Mouse (Mus musculus) MEL (cell line): Measurements from ENCODE around the gene Ppp1r18. TPM values are rescaled to one million over a fixed set of nuclear protein-coding genes. Genes with fewer than 3 reads are reported as not detected.
A peak's percentile ranks its signal among the peaks of the same experiment; 100 is the strongest.

Experiments used
- DNase-seq: peaks from one replicate; pipeline ENCODE4 v3.0.0; 2011; ENCODE audit warnings: low read depth, low spot score
- H3K27ac ChIP-seq: 2 replicates; pipeline ENCODE4 v1.5.1; 2012; ENCODE audit warnings: low read depth, mild to moderate bottlenecking, control low read depth, low read length, moderate library complexity; ENCODE audit not compliant: control insufficient read depth
- H3K27me3 ChIP-seq, 2 experiments: fragments of 150-350 bp in 1 of 2; sonication (generic) in 1 of 2; 2 replicates each; pipeline ENCODE4 v1.6.1; 2012; ENCODE audit warnings: low read length in 2 of 2, mild to moderate bottlenecking in 2 of 2, improper control_type of control experiment in 1 of 2, moderate library complexity in 1 of 2; ENCODE audit not compliant: insufficient read depth in 2 of 2, control insufficient read depth in 1 of 2
- H3K36me3 ChIP-seq, 2 experiments: 2 replicates each; pipeline ENCODE4 v1.6.1; 2012 to 2014; ENCODE audit warnings: low read length in 2 of 2, improper control_type of control experiment in 1 of 2, inconsistent platforms in 1 of 2, mild to moderate bottlenecking in 1 of 2; ENCODE audit not compliant: insufficient read depth in 2 of 2, control insufficient read depth in 1 of 2
- H3K4me1 ChIP-seq, 2 experiments: fragments of 150-350 bp in 1 of 2; sonication (generic) in 1 of 2; 2 replicates each; pipeline ENCODE4 v1.6.1; 2012; ENCODE audit warnings: low read length in 2 of 2, improper control_type of control experiment in 1 of 2, mild to moderate bottlenecking in 1 of 2; ENCODE audit not compliant: insufficient read depth in 2 of 2, control insufficient read depth in 1 of 2
- H3K4me3 ChIP-seq, 2 experiments: fragments of 150-350 bp in 1 of 2; sonication (generic) in 1 of 2; 2 replicates each; pipeline ENCODE4 v1.5.1; 2012; ENCODE audit warnings: low read depth in 2 of 2, low read length in 2 of 2, mild to moderate bottlenecking in 2 of 2, moderate library complexity in 2 of 2, control low read depth in 1 of 2, improper control_type of control experiment in 1 of 2; ENCODE audit not compliant: control insufficient read depth in 1 of 2, insufficient read depth in 1 of 2
- H3K79me2 ChIP-seq: 2 replicates; pipeline ENCODE4 v1.6.1; 2012; ENCODE audit warnings: mild to moderate bottlenecking, low read length, moderate library complexity; ENCODE audit not compliant: control insufficient read depth, poor library complexity, insufficient read depth
- H3K9ac ChIP-seq: 2 replicates; pipeline ENCODE4 v1.6.1; 2012; ENCODE audit warnings: low read depth, mild to moderate bottlenecking, control low read depth, low read length, moderate library complexity; ENCODE audit not compliant: control insufficient read depth, poor library complexity, severe bottlenecking
- H3K9me3 ChIP-seq: fragments of 150-350 bp; sonication (generic); replicated peaks from 2 replicates; pipeline ENCODE4 v1.6.1; 2012; ENCODE audit warnings: mild to moderate bottlenecking, low read length, improper control_type of control experiment, moderate library complexity; ENCODE audit not compliant: insufficient read depth
- CHD2 ChIP-seq: IDR thresholded peaks from 2 replicates; pipeline ENCODE4 v1.6.1; 2011; ENCODE audit warnings: low read length, improper control_type of control experiment
- E2F4 ChIP-seq: IDR thresholded peaks from 2 replicates; pipeline ENCODE4 v1.6.1; 2011; ENCODE audit warnings: low read depth, low read length, improper control_type of control experiment, borderline replicate concordance
- ELF1 ChIP-seq: IDR thresholded peaks from 2 replicates; pipeline ENCODE4 v1.6.1; 2014; ENCODE audit warnings: low read depth, mild to moderate bottlenecking, inconsistent platforms, low read length, improper control_type of control experiment, moderate library complexity
- ETS1 ChIP-seq: IDR thresholded peaks from 2 replicates; pipeline ENCODE4 v1.6.1; 2012; ENCODE audit warnings: low read depth, mild to moderate bottlenecking, inconsistent platforms, low read length, improper control_type of control experiment, moderate library complexity
- HCFC1 ChIP-seq: IDR thresholded peaks from 2 replicates; pipeline ENCODE4 v1.6.1; 2012; ENCODE audit warnings: low read depth, mild to moderate bottlenecking, inconsistent platforms, low read length, improper control_type of control experiment, moderate library complexity
- JUND ChIP-seq: IDR thresholded peaks from 2 replicates; pipeline ENCODE4 v1.6.1; 2011; ENCODE audit warnings: low read depth, mild to moderate bottlenecking, improper control_type of control experiment, low read length
- MAFK ChIP-seq: IDR thresholded peaks from 2 replicates; pipeline ENCODE4 v1.6.1; 2011; ENCODE audit warnings: low read depth, mild to moderate bottlenecking, low read length, improper control_type of control experiment, borderline replicate concordance
- MAX ChIP-seq: IDR thresholded peaks from 2 replicates; pipeline ENCODE4 v1.6.1; 2011; ENCODE audit warnings: low read length, improper control_type of control experiment
- MAZ ChIP-seq: IDR thresholded peaks from 2 replicates; pipeline ENCODE4 v1.6.1; 2012; ENCODE audit warnings: low read depth, mild to moderate bottlenecking, inconsistent platforms, low read length, improper control_type of control experiment
- MEF2A ChIP-seq: IDR thresholded peaks from 2 replicates; pipeline ENCODE4 v1.6.1; 2014; ENCODE audit warnings: low read depth, mild to moderate bottlenecking, inconsistent platforms, low read length, improper control_type of control experiment; ENCODE audit not compliant: poor library complexity, insufficient replicate concordance, severe bottlenecking; ENCODE audit errors: extremely low read depth
- MYB ChIP-seq: IDR thresholded peaks from 2 replicates; pipeline ENCODE4 v1.6.1; 2011; ENCODE audit warnings: mild to moderate bottlenecking, low read depth, low read length, improper control_type of control experiment
- NELFE ChIP-seq: IDR thresholded peaks from 2 replicates; pipeline ENCODE4 v1.6.1; 2011; ENCODE audit warnings: low read depth, low read length, improper control_type of control experiment
- POLR2A ChIP-seq, 2 experiments: IDR thresholded peaks; 2 replicates each; pipeline ENCODE4 v1.6.1; 2011 to 2012; ENCODE audit warnings: low read length in 2 of 2, mild to moderate bottlenecking in 2 of 2, control low read depth in 1 of 2, improper control_type of control experiment in 1 of 2, low read depth in 1 of 2, moderate library complexity in 1 of 2; ENCODE audit not compliant: control insufficient read depth in 1 of 2, insufficient read depth in 1 of 2, poor library complexity in 1 of 2
- RAD21 ChIP-seq: IDR thresholded peaks from 2 replicates; pipeline ENCODE4 v1.6.1; 2011; ENCODE audit warnings: mild to moderate bottlenecking, low read depth, low read length, improper control_type of control experiment
- RCOR1 ChIP-seq: IDR thresholded peaks from 2 replicates; pipeline ENCODE4 v1.6.1; 2012; ENCODE audit warnings: low read depth, mild to moderate bottlenecking, inconsistent platforms, low read length, improper control_type of control experiment
- TBP ChIP-seq: IDR thresholded peaks from 2 replicates; pipeline ENCODE4 v1.8.0; 2011; ENCODE audit warnings: low read depth, low read length, improper control_type of control experiment
- TCF12 ChIP-seq: IDR thresholded peaks from 2 replicates; pipeline ENCODE4 v1.6.1; 2014; ENCODE audit warnings: low read depth, mild to moderate bottlenecking, inconsistent platforms, low read length, improper control_type of control experiment, moderate library complexity
- UBTF ChIP-seq: IDR thresholded peaks from 2 replicates; pipeline ENCODE4 v1.6.1; 2012; ENCODE audit warnings: low read depth, mild to moderate bottlenecking, inconsistent platforms, low read length, improper control_type of control experiment, moderate library complexity, borderline replicate concordance; ENCODE audit not compliant: insufficient read depth
- USF2 ChIP-seq, 2 experiments: IDR thresholded peaks; 2 replicates each; pipeline ENCODE4 v1.6.1; 2011 to 2012; ENCODE audit warnings: improper control_type of control experiment in 2 of 2, low read length in 2 of 2, borderline replicate concordance in 1 of 2, inconsistent platforms in 1 of 2, low read depth in 1 of 2, mild to moderate bottlenecking in 1 of 2; ENCODE audit not compliant: insufficient read depth in 1 of 2
- ZC3H11A ChIP-seq: IDR thresholded peaks from 2 replicates; pipeline ENCODE4 v1.6.1; 2012; ENCODE audit warnings: low read depth, mild to moderate bottlenecking, inconsistent platforms, low read length, improper control_type of control experiment
- ZKSCAN1 ChIP-seq: IDR thresholded peaks from 2 replicates; pipeline ENCODE4 v1.6.1; 2012; ENCODE audit warnings: low read depth, mild to moderate bottlenecking, inconsistent platforms, low read length, improper control_type of control experiment, moderate library complexity
- polyA plus RNA-seq, 2 experiments: library from polyadenylated mRNA; stranded (reverse) in 1 of 2; unstranded in 1 of 2; fragments of >175 nt in 1 of 2; fragments of >200 nt in 1 of 2; gene quantifications; 2 replicates each; pipeline versions ENCODE4 v1.2.1 to v1.2.4; 2012; ENCODE audit warnings: low replicate concordance in 2 of 2, low read depth in 1 of 2; ENCODE audit not compliant: insufficient read length in 2 of 2, insufficient read depth in 1 of 2, missing spikeins in 1 of 2
- total RNA-seq: library from RNA; depleted of rRNA; stranded (reverse); fragments of 300-350 nt; gene quantifications from 2 replicates; pipeline ENCODE4 v1.2.3, GENCODE M21; 2012

Gene Ppp1r18
- total and polyA plus RNA-seq, 3 experiments = 10.1 to 36.2 TPM; not detected in 1

GRCm38 (mm10) chr17:35900636-35901035 is 35.2 kb downstream of the Ppp1r18 start (continued):
- no peak for TF ChIP-seq POLR2A (IDR thresholded peaks at IDR 0.05; ENCODE audit: control insufficient read depth in 1 of 2, insufficient read depth in 1 of 2, low read depth in 1 of 2, low read length in 2 of 2, poor library complexity in 1 of 2)
- no peak for TF ChIP-seq HCFC1

- DNase-seq = peak; percentile 25
- Histone ChIP-seq H3K4me3 (no peak overlapping the region), H3K27ac (no peak overlapping the region), H3K36me3 (peaks cover 1 to 22% of the 10 kb centered on the region in 2 experiments; a peak in 3 of 4 replicates), H3K9me3 (no peaks in the 10 kb centered on the region), H3K27me3 (no peaks in the 10 kb centered on the region), H3K9ac (no peak overlapping the region), H3K79me2 (no peaks in the 10 kb centered on the region), H3K4me1 (peaks cover 4 to 24% of the 10 kb centered on the region in 2 experiments; a peak in 3 of 4 replicates)
- TF ChIP-seq NELFE (no peak), MAZ (no peak), RAD21 (no peak), JUND (no peak), ETS1 (no peak), MEF2A (no peak), MYB (no peak)
Measured at GRCm38 (mm10) chr17:35903343-35903991, 38.1 kb downstream of the Ppp1r18 start.

GRCm38 (mm10) chr17:35903992-35904355 is 38.6 kb downstream of the Ppp1r18 start:
- Histone ChIP-seq H3K4me1 (peaks cover 4 to 24% of the 10 kb centered on the region in 2 experiments; a peak in 3 of 4 replicates), H3K27ac (no peak overlapping the region), H3K27me3 (no peaks in the 10 kb centered on the region), H3K9me3 (no peaks in the 10 kb centered on the region), H3K79me2 (no peaks in the 10 kb centered on the region), H3K9ac (no peak overlapping the region)
- DNase-seq = peak; percentile 11
- TF ChIP-seq MAFK = no peak
- no peak for TF ChIP-seq TBP
- TF ChIP-seq CHD2 = no peak
- no peak for TF ChIP-seq ELF1
- no peak for TF ChIP-seq USF2 (IDR thresholded peaks at IDR 0.05; ENCODE audit: borderline replicate concordance in 1 of 2, insufficient read depth in 1 of 2, low read depth in 1 of 2, low read length in 2 of 2)
- no peak for TF ChIP-seq MEF2A
- TF ChIP-seq ZC3H11A = no peak
- TF ChIP-seq E2F4 = no peak
- no peak for TF ChIP-seq MAZ
- no peak for TF ChIP-seq ZKSCAN1
- TF ChIP-seq MAX = no peak
- TF ChIP-seq MYB = no peak
- no peak for TF ChIP-seq NELFE
- no peak for TF ChIP-seq UBTF
- no peak for TF ChIP-seq RCOR1
- no peak for TF ChIP-seq TCF12
- TF ChIP-seq JUND = no peak
- TF ChIP-seq, all 39 proteins: peak for 0
- peaks cover 1 to 21% of the 10 kb centered on the region in 2 experiments; a peak in 3 of 4 replicates for H3K36me3 ChIP-seq
- H3K4me3 ChIP-seq = no peak overlapping the region
